Mouse (Mus musculus): ENCODE data around the gene 4930402H24Rik.

GRCm38 (mm10) chr2:130658530-130658929 lies 247.7 kb downstream of the 4930402H24Rik start:
- no peak for TF ChIP-seq POLR2A (IDR thresholded peaks at IDR 0.05; ENCODE audit: low read depth, low read length)
- TF ChIP-seq CTCF (IDR thresholded peaks at IDR 0.05; ENCODE audit: extremely low read depth, insufficient read length, insufficient replicate concordance, low read depth, low read length), result no peak
